Mouse (Mus musculus) frontal cortex, postnatal 10 days (tissue): Measurements from ENCODE around the gene Tmx2.
"Not testable (repeated sequence)": the region's sequence is repeated elsewhere in the genome, so short reads cannot be mapped to it uniquely, and the experiment has no call there.

Experiments
- DNase-seq, 2 experiments: peaks; one replicate each; pipeline ENCODE4 v3.0.0; 2022; ENCODE audit warnings: low spot score in 2 of 2, mixed read lengths in 1 of 2

The Tmx2 gene

DNA sequence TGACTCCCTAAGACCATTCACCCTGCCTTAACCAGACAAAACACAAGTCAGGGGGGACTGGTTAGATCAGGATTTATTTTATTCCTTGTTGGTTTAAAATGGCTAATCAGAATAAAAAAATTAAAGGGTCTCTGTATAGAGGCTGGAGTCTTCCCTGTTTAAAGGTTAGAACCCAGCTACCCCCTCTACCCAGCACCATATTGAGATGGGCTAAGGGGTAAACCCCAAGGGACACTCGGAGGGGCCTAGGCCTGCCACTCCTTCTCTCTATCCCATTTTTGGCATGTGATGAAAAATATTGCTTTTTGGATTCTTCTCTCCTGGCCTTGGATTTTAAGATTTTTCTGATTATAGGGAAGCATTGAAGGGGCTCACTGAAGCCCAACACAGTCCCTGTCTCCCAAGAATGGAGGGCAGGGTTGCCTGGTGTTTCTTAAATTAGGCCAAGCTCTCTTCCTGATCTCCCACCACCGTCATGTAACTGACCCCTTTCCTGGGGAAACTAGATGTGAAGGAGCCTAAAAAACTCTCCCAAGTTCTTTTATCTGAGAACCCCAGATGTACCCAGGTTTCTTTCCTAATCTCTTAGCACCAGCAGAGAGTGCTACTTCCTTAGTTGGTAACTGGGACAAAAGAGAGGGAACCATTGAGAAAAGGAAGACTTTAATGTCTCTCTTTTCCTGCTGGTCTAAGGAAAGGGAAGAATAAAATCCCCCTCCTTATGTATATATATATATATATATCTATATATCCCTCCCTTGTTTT lies 9.3 kb upstream of the Tmx2 start:
- DNase-seq, result no peak

DNA sequence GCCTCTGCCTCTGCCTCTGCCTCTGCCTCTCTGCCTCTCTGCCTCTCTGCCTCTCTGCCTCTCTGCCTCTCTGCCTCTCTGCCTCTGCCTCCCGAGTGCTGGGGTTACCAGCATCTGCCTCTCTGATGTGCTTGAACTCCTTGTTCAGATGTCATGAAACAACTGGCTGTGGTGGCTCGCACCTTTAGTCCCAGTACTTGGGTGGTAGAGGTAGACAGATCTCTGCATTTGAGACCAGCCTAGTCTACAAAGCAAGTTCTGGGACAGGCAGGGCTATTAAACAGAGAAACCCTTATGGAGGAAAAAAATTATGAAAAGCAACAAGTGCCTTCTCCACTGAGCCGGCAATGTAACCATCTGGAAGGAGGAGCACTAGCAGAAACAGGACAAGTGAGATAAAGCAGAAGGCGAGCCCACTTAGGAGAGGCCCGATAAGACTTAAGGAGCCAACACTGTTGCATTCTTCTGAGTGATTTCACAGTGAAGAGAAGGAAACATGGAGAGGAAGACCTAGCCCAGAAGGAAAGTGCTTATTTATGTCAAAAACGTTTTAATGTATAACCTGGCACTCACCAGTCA lies 3.8 kb upstream of the Tmx2 start:
- DNase-seq, result no peak

DNA sequence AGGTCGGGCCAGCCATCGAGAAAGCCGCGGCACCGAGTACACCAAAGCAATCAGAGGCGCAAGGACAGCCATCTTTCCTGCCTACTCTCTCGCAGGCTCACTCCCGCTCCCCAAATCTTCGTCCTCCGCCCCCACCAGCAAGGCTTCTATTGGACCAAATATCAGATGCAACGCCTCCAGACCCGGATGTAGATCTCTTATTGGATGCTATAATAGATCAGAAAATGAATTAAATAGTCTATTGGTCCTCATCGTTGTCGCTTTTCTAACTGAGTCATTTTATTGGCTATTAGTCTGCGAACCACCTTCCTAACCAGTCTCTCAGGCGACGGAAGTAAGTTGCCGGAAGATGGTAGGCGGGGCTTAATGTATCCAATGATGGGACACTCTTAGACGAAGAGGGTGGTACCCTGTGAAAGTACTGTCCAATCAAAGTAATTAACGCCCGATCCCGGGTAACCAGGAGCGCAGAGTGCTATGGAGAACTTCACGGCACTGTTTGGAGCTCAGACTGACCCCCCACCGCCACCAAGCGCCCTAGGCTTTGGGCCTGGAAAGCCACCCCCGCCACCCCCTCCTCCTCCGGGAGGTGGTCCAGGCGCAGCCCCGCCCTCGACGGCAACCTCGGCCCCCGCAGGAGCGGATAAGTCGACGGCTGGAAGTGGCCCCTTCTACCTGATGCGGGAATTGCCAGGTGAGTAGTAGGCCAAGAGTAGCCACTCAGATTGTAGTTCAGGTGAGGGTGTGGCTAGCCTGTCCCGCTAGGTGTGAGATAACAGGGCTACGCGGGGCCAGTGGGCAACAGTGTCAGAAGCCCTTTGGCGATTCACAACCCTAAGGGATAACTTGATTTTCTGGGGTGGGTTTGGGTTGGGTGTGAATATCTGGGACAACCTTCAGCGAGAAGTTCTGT lies 716 bp downstream of the Tmx2 start, which contains the start of the genes Gm28635 and Med19:
Gm28635 (minus strand) TSS at position 74 of the 913 bp plus-strand sequence.
Med19 (plus strand) TSS at position 435 of the 913 bp plus-strand sequence.
- DNase-seq, result peak; percentile 90 to 98

DNA sequence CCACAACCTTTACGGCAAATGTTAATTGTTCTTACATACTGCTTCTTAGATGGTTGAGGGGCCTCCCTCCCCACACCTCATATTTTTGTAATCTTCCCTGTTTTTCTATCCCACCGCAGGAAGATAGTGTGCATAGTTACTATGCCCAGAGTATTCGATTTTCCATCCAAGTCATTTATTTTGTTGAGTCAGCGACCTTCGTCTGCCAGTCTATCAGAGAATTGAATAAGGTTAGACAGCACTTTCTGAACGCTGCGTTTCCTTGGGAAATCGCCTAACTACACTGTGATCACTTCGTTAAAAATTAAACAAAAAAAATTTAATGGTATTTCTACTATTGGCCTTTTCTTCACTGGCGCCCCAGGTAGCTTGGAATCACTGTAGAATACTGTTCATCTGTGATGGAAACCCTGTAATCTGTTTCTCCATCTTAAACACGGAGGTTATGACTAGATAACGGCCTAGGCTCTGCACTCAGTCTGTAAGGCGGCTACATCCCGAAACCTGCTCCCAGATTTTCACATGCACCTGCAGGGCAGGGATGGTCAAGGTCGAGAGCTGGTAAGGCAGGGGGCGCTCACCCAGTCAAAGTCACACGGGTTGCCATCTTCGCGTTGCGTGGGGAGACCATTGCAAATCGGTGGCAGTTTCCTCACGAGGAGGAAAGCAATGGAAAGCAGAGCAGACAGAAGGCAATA lies 1.5 kb downstream of the Tmx2 start:
- no peak for DNase-seq

DNA sequence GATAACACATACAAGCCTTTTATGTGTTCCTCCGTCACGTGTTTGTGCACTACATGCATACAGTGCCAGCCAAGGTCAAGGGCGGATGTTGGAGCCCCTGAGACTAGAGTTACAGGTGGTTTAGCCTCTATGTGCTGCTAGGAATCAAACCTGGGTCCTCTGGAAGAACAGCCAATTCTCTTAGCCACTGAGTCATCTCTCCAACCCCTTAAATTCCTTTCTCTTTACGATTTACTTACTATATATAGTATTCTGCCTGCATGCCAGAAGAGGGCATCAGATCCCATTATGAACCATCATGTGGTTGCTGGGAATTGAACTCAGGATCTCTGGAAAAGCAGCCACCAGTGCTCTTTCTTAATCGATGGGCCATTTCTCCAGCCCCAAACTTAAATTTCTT lies 7.4 kb downstream of the Tmx2 start:
- not testable (repeated sequence) for DNase-seq

DNA sequence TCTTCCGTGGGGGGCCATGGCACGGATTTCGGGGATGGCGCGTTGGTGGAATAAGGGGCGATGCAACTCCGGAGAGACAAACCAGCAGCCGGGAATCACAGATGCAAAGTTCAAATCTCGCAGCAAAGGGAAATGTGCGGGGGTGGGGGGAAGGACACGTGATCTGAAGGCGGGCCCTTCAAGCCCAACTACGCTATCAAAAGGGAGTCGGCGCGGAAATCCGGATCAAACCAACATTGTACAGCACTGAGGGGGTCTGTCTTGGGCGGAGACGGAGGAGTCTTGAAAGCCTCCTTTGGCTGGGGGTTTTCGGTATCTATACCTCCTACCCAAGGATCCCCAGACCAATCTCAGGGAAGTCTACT lies 8.4 kb downstream of the Tmx2 start, which contains the start of gene Selenoh:
Selenoh (minus strand) TSS at position 202 of the 365 bp plus-strand sequence.
- peak; percentile 86 to 87 for DNase-seq

DNA sequence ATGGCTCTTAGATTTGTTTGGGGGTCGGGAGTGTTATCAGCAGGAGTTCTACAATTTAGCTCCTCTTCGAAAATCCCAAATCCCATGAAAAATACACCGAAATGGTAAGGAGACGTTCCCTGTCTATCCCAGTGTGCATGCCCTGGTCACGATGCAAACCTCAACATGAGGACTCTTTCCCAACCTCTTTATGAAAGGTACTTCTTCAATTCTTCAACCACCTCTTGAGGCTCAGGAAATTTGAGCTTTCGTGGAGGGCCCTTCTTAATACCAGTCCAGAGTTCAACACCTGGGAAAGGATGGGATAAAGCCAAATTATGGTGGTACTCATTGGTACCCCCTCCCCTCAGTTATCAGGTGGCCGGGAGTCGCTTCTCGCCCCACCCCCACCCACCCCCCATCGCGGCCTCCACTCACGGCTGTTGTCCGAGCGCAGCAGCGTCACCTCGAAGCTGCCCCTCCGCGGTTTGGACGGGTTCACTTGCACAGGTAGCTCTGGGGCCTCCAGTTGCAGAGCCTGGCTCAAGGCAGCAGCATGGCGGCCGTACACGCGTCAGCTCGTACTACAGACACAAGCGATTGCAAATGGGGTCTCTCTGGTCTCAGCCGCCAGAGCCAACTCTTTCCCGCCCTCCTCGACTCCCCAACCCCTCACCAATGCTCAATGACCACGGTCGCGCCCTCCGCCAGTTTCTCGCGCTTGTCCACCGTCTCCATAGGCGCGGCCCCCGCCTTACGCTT lies 8.9 kb downstream of the Tmx2 start:
- no peak for DNase-seq

DNA sequence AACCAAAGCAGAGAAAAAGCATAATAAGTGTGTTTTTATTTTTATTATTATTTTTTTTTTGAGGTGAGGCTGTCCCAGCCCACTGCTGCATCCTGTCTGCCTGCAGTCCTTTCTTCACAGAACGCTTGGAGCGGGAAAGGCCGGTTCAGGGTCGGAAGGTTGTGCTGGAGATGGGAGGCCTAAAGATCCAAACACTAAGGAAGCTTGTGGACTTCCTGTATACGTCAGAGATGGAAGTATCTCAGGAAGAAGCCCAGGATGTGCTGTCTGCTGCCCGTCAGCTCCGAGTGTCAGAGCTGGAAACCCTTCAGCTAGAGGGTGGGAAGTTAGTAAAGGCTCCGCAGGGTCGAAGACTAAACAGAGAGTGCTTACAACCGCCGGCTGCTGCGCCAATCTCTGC lies 12.9 kb downstream of the Tmx2 start:
- DNase-seq, result no peak

DNA sequence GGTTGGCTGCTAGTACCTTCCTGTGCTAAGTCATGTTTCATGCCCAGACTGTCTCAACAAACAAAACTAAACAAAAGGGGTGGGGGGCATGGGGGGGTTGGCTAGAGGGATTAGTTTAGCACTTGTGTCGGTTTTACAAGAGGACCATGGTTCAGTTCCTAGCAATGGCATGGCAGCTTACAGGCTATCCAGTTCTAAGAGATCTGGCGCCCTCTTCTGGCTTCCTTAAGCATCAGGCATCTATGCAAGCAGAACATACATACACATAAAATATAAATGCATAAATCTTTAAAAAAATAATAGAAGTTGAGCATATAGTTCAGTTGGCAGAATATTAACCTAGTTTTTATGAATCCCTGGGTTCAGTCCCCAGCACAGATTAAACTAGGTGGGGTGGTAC lies 16.1 kb downstream of the Tmx2 start:
- no peak for DNase-seq

DNA sequence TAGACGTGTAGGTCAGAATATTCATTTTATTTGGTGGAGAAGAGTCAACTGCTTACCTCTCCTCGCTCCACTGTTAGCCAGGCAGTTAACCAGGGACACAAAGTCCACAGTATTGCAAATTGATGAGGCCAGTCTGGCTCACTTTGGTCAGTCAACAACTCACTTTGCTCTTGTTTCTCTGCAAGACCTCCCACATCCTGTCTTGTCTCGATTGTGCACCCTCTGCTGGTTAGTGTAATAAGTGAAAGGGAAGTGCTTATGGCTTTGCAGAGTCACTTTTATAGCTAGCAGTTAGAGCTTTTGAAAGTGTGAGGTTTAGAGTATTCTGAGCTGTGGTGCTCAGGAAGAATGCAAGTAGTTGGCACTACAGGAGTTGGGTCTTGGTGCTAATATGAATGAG lies 18.7 kb downstream of the Tmx2 start:
- DNase-seq, result no peak

DNA sequence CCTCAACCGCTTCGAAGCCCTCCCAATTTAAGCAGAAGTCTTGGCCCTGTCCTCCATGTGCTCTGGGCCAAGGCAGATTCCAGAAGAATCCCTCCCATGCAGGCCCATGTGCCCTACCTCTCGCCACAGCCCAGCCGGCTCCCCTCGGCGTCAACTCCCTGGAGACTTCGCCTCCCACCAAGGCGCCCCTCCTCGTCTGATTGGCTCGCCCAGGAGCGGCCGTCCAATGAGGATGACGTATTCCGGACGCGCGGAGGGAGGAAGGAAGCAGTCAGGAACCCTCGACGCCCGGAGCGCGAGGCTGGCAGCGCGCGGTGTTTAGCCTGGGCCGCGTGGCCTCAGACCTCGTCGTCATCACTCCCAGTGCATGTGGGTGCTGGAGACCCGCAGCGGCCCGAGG lies 20.1 kb downstream of the Tmx2 start, which contains the start of gene Btbd18:
Btbd18 (plus strand) TSS at position 274 of the 400 bp plus-strand sequence.
- no peak for DNase-seq

DNA sequence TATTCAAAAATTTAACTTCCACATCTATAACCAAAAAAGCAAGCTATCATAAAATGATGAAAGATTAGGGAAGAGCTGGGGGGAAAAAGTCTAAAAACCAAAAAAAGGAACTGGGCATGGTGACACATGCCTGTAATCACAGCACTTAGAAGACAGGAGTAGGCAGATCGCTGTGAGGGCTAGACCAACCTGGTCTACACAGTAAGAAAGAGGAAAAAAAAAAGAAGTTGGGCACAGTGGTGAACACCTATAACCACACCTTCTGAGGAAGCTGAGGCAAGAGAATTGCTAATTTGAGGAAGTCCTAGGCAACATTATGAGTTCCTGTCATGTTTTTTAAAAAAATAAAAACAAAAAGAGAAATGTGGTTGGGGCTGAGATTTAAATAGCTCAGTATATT lies 23.1 kb downstream of the Tmx2 start:
- no peak for DNase-seq

DNA sequence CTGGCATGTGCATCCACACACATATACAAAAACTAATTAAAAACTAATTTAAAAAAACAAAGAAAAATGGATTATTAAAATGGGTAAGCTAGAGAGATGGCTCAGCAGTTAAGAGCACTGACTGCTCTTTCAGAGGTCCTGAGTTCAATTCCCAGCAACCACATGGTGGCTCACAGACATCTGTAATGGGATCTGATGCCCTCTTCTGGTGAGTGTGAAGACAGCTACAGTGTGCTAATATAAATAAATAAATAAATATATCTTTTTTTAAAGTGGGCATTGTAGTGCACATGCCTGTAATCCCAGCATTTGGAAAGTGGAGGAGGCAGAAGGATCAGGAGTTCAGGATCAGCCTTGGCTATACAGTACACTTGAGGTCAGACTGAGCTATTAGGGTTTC lies 25.6 kb downstream of the Tmx2 start:
- DNase-seq, result no peak

DNA sequence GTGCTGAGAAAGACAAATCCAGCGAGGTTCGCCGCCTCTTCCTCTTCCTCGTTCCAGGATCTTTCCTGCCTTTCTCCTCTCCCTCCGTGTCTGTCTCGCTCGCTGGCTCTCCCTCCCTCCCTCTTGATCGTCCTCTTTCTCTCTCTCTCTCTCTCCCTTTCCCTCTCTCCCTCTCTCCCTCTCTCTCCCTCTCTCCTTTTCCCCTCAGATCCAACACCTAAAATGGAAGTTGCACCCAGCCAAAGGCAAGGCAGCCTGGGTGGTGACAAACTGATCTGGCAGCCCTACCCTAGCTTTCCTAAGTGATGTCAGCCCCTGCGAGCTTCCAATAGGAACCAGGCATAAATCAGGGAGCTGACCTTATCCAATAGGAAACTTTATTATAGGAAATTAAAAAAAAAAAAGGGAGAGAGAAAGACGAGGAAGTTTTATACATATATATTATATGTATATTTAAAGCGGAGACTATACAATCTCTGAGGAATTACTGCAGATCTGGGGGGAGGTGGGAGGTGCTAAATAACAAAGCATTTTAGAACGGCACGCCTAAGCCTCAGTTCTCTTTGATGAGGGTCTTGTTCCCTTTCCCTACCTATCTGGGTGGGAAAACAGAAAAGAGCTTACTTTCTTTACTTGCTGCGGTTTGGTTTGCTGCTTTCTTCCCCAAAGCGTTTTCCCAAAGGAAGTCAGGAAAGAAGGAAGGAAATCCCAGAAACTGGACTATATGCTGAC lies 28.3 kb downstream of the Tmx2 start, which contains the start of gene Ctnnd1:
Ctnnd1 (minus strand) TSS at position 302 of the 732 bp plus-strand sequence.
- peak; percentile 82 to 87 for DNase-seq

DNA sequence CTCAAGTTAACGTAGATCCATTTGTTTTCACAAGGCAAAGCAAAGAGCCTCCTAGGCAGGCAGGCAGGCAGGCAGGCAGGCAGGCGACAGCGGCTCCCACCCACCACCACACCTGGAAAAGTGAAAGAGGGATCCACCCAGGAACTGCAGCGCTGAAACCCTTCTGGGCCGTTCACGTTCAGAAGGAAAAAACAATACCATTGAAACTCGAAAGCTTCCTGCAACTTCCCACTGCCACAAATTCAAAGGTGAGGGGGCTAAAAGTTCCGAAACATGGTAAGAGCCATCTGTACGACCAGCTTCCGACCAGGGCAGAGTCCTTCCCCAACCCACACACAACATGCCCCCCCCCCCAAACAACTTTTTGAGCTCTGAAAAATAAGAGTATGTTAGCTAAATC lies 29.3 kb downstream of the Tmx2 start:
- DNase-seq, result no peak

DNA sequence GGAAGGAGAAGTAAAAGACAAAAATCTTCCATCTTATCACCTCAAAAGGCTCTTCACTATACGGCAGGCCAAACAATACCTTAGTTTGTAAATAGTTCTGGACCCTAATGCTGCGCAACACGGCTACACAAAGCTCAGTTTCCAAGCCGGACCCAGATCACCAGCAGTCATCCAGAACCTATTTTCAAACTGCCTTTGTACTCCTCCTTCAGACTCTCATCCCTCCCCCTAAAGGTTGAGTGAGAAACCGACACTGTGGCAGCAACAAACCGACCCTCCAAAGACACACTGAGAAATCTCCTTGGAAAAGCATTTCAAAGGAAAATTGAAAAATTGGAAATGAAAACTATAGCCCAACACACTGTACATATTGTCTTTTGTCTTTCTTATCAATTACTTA lies 30.6 kb downstream of the Tmx2 start:
- no peak for DNase-seq

DNA sequence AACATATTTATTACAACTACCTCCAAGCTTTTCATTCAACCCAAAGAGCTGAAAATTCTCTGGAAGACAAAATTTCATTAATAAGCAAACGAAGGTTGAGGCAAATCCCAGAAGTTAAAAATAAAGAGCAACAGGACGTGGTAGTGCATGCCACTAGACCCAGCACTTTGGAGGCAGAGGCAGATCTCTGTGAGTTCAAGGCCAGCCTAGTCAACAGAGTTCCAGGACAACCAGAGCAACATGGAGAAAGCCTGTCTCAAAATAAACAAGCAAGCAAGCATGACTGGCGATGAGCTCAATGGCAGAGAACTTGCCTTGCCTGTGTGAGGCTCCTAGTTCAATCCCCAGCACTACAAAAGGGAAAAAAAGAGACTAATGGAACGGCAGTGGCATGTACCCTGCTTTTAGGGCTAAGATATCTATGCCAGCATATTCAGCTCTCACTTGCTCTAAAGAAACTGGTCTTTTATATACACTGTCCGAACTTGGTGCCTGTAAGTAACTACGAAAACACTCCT lies 31.8 kb downstream of the Tmx2 start:
- DNase-seq, result no peak

DNA sequence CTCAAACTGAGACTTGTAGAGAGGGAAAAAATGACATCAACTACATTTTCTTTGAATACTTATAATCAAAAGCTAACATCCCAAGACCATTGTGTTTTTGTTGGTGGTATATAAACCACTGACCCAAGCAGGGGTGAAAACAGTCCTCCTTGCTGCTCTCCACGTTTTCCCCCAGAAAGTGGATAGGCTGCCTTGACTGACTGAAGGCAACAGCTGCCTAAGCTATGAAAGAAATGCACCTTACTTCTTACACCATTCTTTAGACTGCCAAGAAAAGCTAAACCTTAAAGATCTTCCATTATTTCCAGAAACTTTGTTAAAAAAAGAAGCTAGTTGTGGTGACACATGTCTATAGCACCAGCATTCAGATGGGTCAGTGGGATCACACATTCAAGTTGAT lies 32.8 kb downstream of the Tmx2 start:
- DNase-seq, result no peak

DNA sequence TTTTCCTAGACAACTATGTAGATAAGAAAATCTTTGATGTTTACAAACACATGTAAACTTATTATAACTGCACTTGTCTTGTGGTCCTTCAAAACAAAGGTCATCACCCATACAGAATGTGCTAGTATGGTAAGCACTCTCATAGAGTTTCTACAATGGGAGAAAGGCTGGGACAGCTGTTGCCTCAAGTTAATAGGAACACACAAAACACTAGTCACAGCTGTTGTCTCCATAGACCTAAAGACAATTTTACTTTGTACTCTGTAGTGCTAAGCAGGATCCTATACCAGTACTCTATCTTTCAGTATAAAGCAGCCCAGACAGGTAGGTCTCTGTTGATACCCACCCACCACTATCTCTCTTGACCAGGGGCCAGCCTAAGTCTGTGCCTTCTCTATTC lies 38.1 kb downstream of the Tmx2 start:
- DNase-seq, result no peak
